Mouse (Mus musculus) adrenal gland, adult (tissue): Measurements from ENCODE around the gene Pfdn6.
A peak's percentile ranks its signal among the peaks of the same experiment; 100 is the strongest.
"Not testable (repeated sequence)": the region's sequence is repeated elsewhere in the genome, so short reads cannot be mapped to it uniquely, and the experiment has no call there.

Experiments
- DNase-seq, 2 experiments: peaks; one replicate each; pipeline ENCODE4 v3.0.0; 2022 to 2023; ENCODE audit warnings: low spot score in 1 of 2; ENCODE audit not compliant: inconsistent age in 2 of 2

The Pfdn6 gene

GRCm38 (mm10) chr17:33956336-33956735, 16.2 kb upstream of the Pfdn6 start:
- DNase-seq: no peak

- peak; percentile 97 to 99 for DNase-seq
Measured at GRCm38 (mm10) chr17:33955555-33956214, 15.5 kb upstream of the Pfdn6 start, which contains the start of the genes Vps52 and Rps18. Gene Vps52, plus strand, starts transcription at chr17:33955812. Gene Rps18, minus strand, starts transcription at chr17:33956001.

GRCm38 (mm10) chr17:33954646-33955554, 14.8 kb upstream of the Pfdn6 start:
- DNase-seq: peak in 1 of 2 experiments; percentile 36

- DNase-seq: peak in 1 of 2 experiments; percentile 35
Measured at GRCm38 (mm10) chr17:33953961-33954565, 13.9 kb upstream of the Pfdn6 start.

GRCm38 (mm10) chr17:33953310-33953709, 13.2 kb upstream of the Pfdn6 start:
- peak in 1 of 2 experiments; percentile 24 for DNase-seq

GRCm38 (mm10) chr17:33952879-33953278, 12.7 kb upstream of the Pfdn6 start:
- DNase-seq: no peak

GRCm38 (mm10) chr17:33952015-33952414, 11.9 kb upstream of the Pfdn6 start:
- DNase-seq: not testable (repeated sequence)

- DNase-seq: peak; percentile 90 to 93
Measured at GRCm38 (mm10) chr17:33951021-33951946, 11.1 kb upstream of the Pfdn6 start, which contains the start of gene B3galt4. Gene B3galt4, minus strand, starts transcription at chr17:33951488.

- DNase-seq: peak; percentile 25 to 63
Measured at GRCm38 (mm10) chr17:33950131-33950625, 10.0 kb upstream of the Pfdn6 start.

GRCm38 (mm10) chr17:33948905-33949537, 8.9 kb upstream of the Pfdn6 start:
- peak; percentile 68 to 82 for DNase-seq

- peak in 1 of 2 experiments; percentile 24 for DNase-seq
Measured at GRCm38 (mm10) chr17:33948090-33948904, 8.2 kb upstream of the Pfdn6 start.

GRCm38 (mm10) chr17:33947430-33948089, 7.4 kb upstream of the Pfdn6 start:
- DNase-seq: no peak

GRCm38 (mm10) chr17:33943454-33943853, 3.3 kb upstream of the Pfdn6 start:
- DNase-seq: no peak

GRCm38 (mm10) chr17:33941381-33941780, 1.2 kb upstream of the Pfdn6 start:
- DNase-seq: no peak

GRCm38 (mm10) chr17:33940981-33941380, 838 bp upstream of the Pfdn6 start:
- DNase-seq: peak; percentile 52 to 68

- no peak for DNase-seq
Measured at GRCm38 (mm10) chr17:33938783-33939182, 1.4 kb downstream of the Pfdn6 start.

- no peak for DNase-seq
Measured at GRCm38 (mm10) chr17:33936993-33937392, 3.1 kb downstream of the Pfdn6 start.

GRCm38 (mm10) chr17:33935422-33936055, 4.6 kb downstream of the Pfdn6 start:
- no peak for DNase-seq
